Mouse (Mus musculus) liver, postnatal 0 days (tissue): ENCODE measurements around the gene Nkapl.

Experiments used
- CTCF ChIP-seq: sonication (generic); IDR thresholded peaks from 2 replicates; pipeline ENCODE4 v1.5.1; 2016; ENCODE audit warnings: antibody characterized with exemption, low read depth
- EP300 ChIP-seq: IDR thresholded peaks from 2 replicates; pipeline ENCODE4 v1.6.1; 2016; ENCODE audit warnings: antibody characterized with exemption, low read depth, mild to moderate bottlenecking

DNA sequence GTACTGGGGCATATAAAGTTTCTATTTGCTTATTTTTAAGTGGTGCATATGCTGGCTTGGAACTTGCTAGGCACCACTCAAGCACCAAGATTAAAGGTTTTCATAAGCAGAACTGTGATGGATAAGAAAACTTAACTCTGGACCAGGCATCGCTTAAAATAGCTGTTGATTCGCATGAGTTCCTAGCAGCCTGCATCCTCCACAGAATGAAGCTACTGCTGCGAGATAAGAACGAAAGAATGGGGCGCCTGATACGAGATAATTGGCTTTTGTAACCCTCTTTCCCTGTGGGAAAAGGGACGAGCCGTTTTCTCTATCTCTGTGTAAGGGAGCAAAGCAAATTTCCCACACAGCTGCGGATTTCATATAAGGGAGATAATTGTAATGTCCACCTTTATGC lies 788 bp upstream of the Nkapl start:
- TF ChIP-seq CTCF (no peak), EP300 (no peak)
